19 mouse cellular contexts compared by ENCODE assay signal in genomic region chr1:152973861-152974260, GRCm38 (mm10).
"Had no signal": no experiment of that assay in that cellular context is flagged by ENCODE, and none has a peak within 500 bp of the region (broad histone marks: within the 10 kb centered on the region; RNA-seq: fewer than 3 reads in every experiment).

No protein-coding gene starts in this region.

- H3K36me3 ChIP-seq: liver, embryonic 13.5 days; midbrain, embryonic 12.5 days; midbrain, embryonic 15.5 days; stomach, embryonic 15.5 days had no signal

- H3K4me1 ChIP-seq: liver, embryonic 13.5 days; stomach, embryonic 15.5 days had no signal

- ATAC-seq: intestine, postnatal 0 days; midbrain, embryonic 15.5 days had no signal

- H3K27ac ChIP-seq: kidney, postnatal 0 days; layer of hippocampus, adult 2 months; left cerebral cortex, adult 2 months; liver, embryonic 13.5 days; midbrain, embryonic 12.5 days; midbrain, embryonic 15.5 days; stomach, embryonic 15.5 days had no signal

- H3K27me3 ChIP-seq: liver, embryonic 13.5 days; midbrain, embryonic 12.5 days; midbrain, embryonic 15.5 days; stomach, embryonic 15.5 days had no signal

- H3K9ac ChIP-seq: liver, embryonic 13.5 days; midbrain, embryonic 12.5 days; midbrain, embryonic 15.5 days; stomach, embryonic 15.5 days had no signal

- H3K9me3 ChIP-seq: liver, embryonic 13.5 days; midbrain, embryonic 12.5 days; midbrain, embryonic 15.5 days; stomach, embryonic 15.5 days had no signal

- H3K4me2 ChIP-seq: liver, embryonic 13.5 days; midbrain, embryonic 12.5 days; midbrain, embryonic 15.5 days; stomach, embryonic 15.5 days had no signal

- H3K4me3 ChIP-seq: layer of hippocampus, adult 2 months; left cerebral cortex, adult 2 months; liver, embryonic 13.5 days; midbrain, embryonic 12.5 days; midbrain, embryonic 15.5 days; myocyte; stomach, embryonic 15.5 days had no signal

- DNase-seq: kidney, adult 2 months; kidney, postnatal 25 days; layer of hippocampus, postnatal 36 days; liver, embryonic 13.5 days; lung, adult 2 months; lung, postnatal 14 days; lung, postnatal 4 days; retina, postnatal 1 day; right cerebral cortex, postnatal 25 days; spleen, adult 18-20 months; thymus, postnatal 36 days had no signal
